Mouse (Mus musculus) liver, postnatal 0 days (tissue): Measurements from ENCODE around the gene Gm20379. TPM values are rescaled to one million over a fixed set of nuclear protein-coding genes. Genes with fewer than 3 reads are reported as not detected.

Experiments used
- ATAC-seq: fragments of 200-750 bp; cut with Nextera tagmentation; 2 replicates; pipeline ENCODE4 v1.8.0; 2017; ENCODE audit warnings: mild to moderate bottlenecking, moderate library complexity
- DNase-seq: peaks from one replicate; pipeline ENCODE4 v3.0.0-alpha.2; 2016
- H3K27ac ChIP-seq: fragments of 300-500 bp; sonication (generic); 2 replicates; pipeline ENCODE4 v1.5.1; 2014; ENCODE audit warnings: antibody characterized with exemption, moderate library complexity, mild to moderate bottlenecking, low read depth
- H3K27me3 ChIP-seq: fragments of 300-500 bp; sonication (generic); 2 replicates; pipeline ENCODE4 v1.6.1; 2014; ENCODE audit warnings: low read length, control low read depth, mixed read lengths; ENCODE audit not compliant: insufficient read depth
- H3K36me3 ChIP-seq: fragments of 300-500 bp; sonication (generic); replicated peaks from 2 replicates; pipeline ENCODE4 v1.6.1; 2014; ENCODE audit warnings: mild to moderate bottlenecking, control low read depth, low read length, moderate library complexity, mixed read lengths; ENCODE audit not compliant: insufficient read depth
- H3K4me1 ChIP-seq: fragments of 300-500 bp; sonication (generic); 2 replicates; pipeline ENCODE4 v1.6.1; 2014; ENCODE audit warnings: antibody characterized with exemption, mild to moderate bottlenecking, control low read depth; ENCODE audit not compliant: insufficient read depth
- H3K4me2 ChIP-seq: fragments of 300-500 bp; sonication (generic); 2 replicates; pipeline ENCODE4 v1.6.1; 2014; ENCODE audit warnings: low read depth, mild to moderate bottlenecking, low read length, moderate library complexity, mixed read lengths
- H3K4me3 ChIP-seq: fragments of 300-500 bp; sonication (generic); 2 replicates; pipeline ENCODE4 v1.5.1; 2014; ENCODE audit warnings: low read depth, low read length
- H3K9ac ChIP-seq: fragments of 300-500 bp; sonication (generic); replicated peaks from 2 replicates; pipeline ENCODE4 v1.6.1; 2014; ENCODE audit warnings: mild to moderate bottlenecking, moderate library complexity
- H3K9me3 ChIP-seq: fragments of 300-500 bp; sonication (generic); 2 replicates; pipeline ENCODE4 v1.6.1; 2016; ENCODE audit warnings: mild to moderate bottlenecking, control low read depth, low read length, mixed read lengths
- CTCF ChIP-seq: sonication (generic); IDR thresholded peaks from 2 replicates; pipeline ENCODE4 v1.5.1; 2016; ENCODE audit warnings: antibody characterized with exemption, low read depth
- EP300 ChIP-seq: IDR thresholded peaks from 2 replicates; pipeline ENCODE4 v1.6.1; 2016; ENCODE audit warnings: antibody characterized with exemption, low read depth, mild to moderate bottlenecking
- WGBS: fragments of 180-500 bp; shearing (Covaris S2); extraction: QIAGEN DNeasy Blood & Tissue Kit; methylation state at CpG from one replicate; pipeline ENCODE4 v1.1.7; 2014; ENCODE audit not compliant: insufficient replicate concordance; 5-methylcytosine and 5-hydroxymethylcytosine counted together
- polyA plus RNA-seq: library from polyadenylated mRNA; unstranded; fragments of >200 nt; fragmentation: Nextera tagmentation; extraction: Ambion mirVana; gene quantifications from 2 replicates; pipeline ENCODE4 v1.2.1, GENCODE M21; 2015

Gene Gm20379
- polyA plus RNA-seq, 1 experiment from 2014 or later: 0.38 TPM

GRCm38 (mm10) chr13:92356376-92356775 is 50.6 kb downstream of the Gm20379 start:
- Histone ChIP-seq H3K4me3 (peak overlapping the region; percentile 67; the same call in 1 of the 2 replicates), H3K4me2 (peak overlapping the region; percentile 100), H3K4me1 (peaks cover 28% of the 10 kb centered on the region), H3K36me3 (peaks cover 24% of the 10 kb centered on the region), H3K27me3 (no peaks in the 10 kb centered on the region), H3K27ac (no peak overlapping the region), H3K9me3 (no peaks in the 10 kb centered on the region), H3K9ac (no peak overlapping the region)
- ATAC-seq: no peak
- 81% methylated on average over 7 of the region's 7 CpGs for WGBS
- DNase-seq: no peak
- TF ChIP-seq CTCF (no peak), EP300 (no peak)

Other genes with a start within 250 kb of the Gm20379 start
- 0.05 TPM in 2 replicates for gene Rasgrf2, start 174.3 kb upstream of the Gm20379 start, polyA plus RNA-seq
- 10.4 and 11.0 TPM in 2 replicates for gene Dhfr, start 48.7 kb downstream of the Gm20379 start, polyA plus RNA-seq
- 6.8 and 7.8 TPM in 2 replicates for gene Msh3, start 49.0 kb downstream of the Gm20379 start, polyA plus RNA-seq
- gene Ankrd34b, start 119.9 kb downstream of the Gm20379 start, polyA plus RNA-seq: not detected in 2 replicates
- 0.12 TPM in 1 of 2 replicates, not detected in the other for gene Fam151b, start 178.0 kb downstream of the Gm20379 start, polyA plus RNA-seq
- 1.1 and 1.3 TPM in 2 replicates for gene Zfyve16, start 224.9 kb downstream of the Gm20379 start, polyA plus RNA-seq